Mouse (Mus musculus) retina, postnatal 7 days (tissue): ENCODE results near the gene Zfp46.
A peak's percentile ranks its signal among the peaks of the same experiment; 100 is the strongest.

Experiments
- DNase-seq: peaks from one replicate; pipeline ENCODE4 v3.0.0-alpha.2; 2012; ENCODE audit warnings: low read depth, low spot score

Gene Zfp46

GRCm38 (mm10) chr4:136284455-136284854 lies at the start of gene Zfp46:
Gene Zfp46, plus strand, starts transcription at chr4:136284683.
- peak; percentile 46 for DNase-seq

- no peak for DNase-seq
Measured at GRCm38 (mm10) chr4:136238669-136239068, 45.8 kb upstream of the Zfp46 start.

DNA sequence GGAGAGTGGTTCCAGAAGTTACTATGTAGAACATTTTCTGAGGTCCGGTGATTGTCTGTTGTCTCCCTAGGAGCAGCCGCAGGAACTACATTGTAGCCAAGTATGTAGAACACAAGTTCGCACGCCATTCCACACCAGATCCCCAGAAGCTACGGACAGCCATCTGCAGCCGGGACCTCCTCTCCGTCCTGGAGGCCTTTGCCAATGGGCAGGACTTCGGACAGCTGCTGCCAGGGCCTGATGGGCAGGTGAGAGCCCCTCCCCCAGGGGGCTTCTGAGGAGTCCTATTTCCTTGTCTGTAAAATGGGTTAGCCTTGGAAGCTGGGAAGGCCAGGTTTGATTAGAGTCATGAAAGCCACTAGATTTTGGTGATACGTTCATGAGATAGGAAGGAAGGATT lies 45.4 kb upstream of the Zfp46 start:
- DNase-seq: no peak

- DNase-seq: peak; percentile 59
Measured at GRCm38 (mm10) chr4:136239622-136240021, 44.9 kb upstream of the Zfp46 start.

- no peak for DNase-seq
Measured at GRCm38 (mm10) chr4:136240123-136240522, 44.4 kb upstream of the Zfp46 start.

GRCm38 (mm10) chr4:136240955-136241354 lies 43.5 kb upstream of the Zfp46 start:
- DNase-seq: no peak

DNA sequence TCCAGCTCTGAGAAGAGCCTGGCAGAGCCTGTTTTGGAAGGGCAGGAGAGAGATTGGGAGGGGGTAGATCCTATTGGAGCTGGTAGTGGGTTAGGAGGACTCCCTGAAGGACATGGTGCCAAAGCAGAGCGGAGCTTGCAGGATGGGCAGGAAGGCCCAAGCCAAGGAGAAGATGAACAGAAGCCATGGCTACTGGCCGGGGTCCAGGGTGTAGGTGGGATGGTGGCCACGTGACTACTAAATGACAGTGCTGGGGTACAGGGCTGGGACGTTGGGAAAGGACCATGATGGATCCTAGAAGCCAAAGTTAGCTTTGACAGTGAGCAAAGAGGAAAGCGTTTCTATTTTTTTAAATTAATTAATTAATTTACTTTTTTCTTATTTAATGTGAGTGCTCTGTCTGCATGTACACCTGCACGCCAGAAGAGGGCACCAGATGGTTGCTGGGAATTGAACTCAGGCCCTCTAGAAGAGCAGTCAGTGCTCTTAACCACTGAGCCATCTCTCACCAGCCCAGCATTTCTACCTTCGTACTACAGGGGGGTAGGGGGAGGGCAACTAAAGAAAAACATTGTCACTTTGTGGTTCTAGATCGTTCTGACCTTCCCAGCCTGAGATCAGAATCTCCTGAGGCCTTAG lies 42.3 kb upstream of the Zfp46 start:
- no peak for DNase-seq

- no peak for DNase-seq
Measured at GRCm38 (mm10) chr4:136242728-136243127, 41.8 kb upstream of the Zfp46 start.

DNA sequence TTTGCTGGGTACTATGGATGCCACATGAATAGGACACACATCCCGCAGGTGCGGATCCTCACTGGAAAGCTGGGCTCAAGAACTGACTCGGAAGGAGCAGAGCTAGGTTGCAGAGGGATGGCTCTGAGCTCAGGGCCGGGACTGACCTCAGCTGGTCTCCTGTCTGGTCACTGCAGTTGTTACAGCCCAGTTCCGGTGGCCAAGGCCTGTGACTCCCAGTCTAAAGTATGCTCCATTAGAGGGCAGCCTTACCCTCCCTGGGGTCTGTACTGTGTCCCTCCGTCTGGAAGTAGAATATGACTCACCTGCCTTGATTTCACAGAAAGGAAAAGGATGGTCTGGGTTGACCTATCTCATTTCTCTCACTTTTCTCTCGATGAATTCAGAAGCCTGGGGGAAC lies 40.3 kb upstream of the Zfp46 start:
- DNase-seq: no peak

DNA sequence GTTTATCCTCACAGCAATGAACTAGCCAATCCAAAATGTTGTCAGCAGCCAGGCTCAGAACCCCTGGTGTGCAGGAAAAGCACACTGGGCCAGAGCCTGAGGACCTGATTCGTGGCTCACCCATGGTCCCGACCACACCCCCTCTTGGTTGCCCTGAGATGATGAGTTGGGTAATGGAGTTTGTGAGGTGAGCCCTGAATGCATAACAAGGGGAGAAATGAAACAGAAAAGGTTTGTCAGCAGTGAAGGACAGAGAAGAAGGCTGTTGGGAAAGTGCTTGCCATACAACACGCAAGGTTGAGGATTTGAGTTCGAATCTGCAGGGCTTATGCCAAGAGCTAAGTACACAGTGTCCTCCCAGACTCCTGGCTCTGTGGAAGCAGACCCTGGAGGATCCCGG lies 38.8 kb upstream of the Zfp46 start:
- DNase-seq: no peak

- no peak for DNase-seq
Measured at GRCm38 (mm10) chr4:136246568-136246969, 37.9 kb upstream of the Zfp46 start.

DNA sequence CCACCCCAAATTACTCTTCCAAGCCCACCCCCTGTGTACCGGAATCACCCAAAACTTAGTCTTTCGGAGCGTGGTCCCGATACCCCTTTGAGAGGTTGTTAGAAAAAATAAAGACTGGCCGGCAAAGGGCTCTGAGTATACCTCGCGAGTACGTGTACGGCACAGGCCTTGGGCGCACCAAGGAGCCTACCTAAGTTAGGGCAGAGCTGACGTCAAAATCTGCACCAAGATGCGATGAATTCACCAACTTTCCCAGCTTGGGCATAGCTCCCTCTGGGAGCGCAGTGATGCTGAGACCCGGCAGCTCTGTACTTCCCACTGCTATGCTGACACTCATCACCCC lies 37.1 kb upstream of the Zfp46 start:
- no peak for DNase-seq

GRCm38 (mm10) chr4:136247729-136248463 lies 36.6 kb upstream of the Zfp46 start, which contains the start of gene Tcea3:
Gene Tcea3, plus strand, starts transcription at chr4:136247729.
- DNase-seq: no peak

- no peak for DNase-seq
Measured at GRCm38 (mm10) chr4:136248464-136249331, 35.8 kb upstream of the Zfp46 start.

DNA sequence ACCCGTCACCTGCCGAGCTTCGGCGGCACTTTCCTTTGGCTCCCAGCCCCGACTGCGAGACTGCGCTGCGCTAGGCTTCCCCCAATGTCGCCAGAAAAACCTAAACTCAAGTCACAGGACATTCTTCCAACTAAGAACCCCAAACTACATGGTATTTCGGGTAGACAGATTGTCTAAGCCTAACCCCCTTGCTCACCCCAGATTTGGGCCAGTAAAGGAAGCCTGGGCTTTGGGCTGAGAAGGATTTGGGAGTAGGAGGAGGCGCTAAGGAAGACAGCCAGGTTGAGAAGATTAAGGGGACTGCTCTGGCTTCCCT lies 35.2 kb upstream of the Zfp46 start:
- DNase-seq: no peak

- DNase-seq: no peak
Measured at GRCm38 (mm10) chr4:136249780-136250179, 34.7 kb upstream of the Zfp46 start.

GRCm38 (mm10) chr4:136255919-136256318 lies 28.6 kb upstream of the Zfp46 start:
- DNase-seq: no peak

GRCm38 (mm10) chr4:136256696-136257095 lies 27.8 kb upstream of the Zfp46 start:
- DNase-seq: no peak

DNA sequence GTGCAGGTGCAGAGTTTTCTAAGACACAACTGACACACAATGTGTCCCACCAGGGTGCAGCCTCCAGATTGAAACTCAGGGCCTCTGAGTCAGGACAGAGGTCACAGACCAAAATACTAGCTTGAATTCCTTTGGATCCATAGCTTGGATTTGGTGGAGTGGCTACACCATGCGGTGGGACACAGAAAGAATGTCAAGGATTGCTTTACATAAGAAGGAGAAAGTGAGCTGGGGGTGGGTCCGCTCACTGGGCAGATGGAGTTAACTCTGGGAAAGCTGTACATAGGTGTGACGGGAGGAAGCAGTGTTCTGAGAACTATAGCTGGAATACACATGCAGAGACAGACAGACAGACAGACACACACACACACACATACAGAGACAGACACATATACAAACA lies 24.6 kb upstream of the Zfp46 start:
- DNase-seq: no peak

- DNase-seq: peak; percentile 72
Measured at GRCm38 (mm10) chr4:136260491-136261180, 23.8 kb upstream of the Zfp46 start.

- no peak for DNase-seq
Measured at GRCm38 (mm10) chr4:136261912-136262311, 22.6 kb upstream of the Zfp46 start.

GRCm38 (mm10) chr4:136263555-136263954 lies 20.9 kb upstream of the Zfp46 start:
- DNase-seq: no peak
